11 mouse cellular contexts compared by ENCODE assay signal in the genomic region with DNA sequence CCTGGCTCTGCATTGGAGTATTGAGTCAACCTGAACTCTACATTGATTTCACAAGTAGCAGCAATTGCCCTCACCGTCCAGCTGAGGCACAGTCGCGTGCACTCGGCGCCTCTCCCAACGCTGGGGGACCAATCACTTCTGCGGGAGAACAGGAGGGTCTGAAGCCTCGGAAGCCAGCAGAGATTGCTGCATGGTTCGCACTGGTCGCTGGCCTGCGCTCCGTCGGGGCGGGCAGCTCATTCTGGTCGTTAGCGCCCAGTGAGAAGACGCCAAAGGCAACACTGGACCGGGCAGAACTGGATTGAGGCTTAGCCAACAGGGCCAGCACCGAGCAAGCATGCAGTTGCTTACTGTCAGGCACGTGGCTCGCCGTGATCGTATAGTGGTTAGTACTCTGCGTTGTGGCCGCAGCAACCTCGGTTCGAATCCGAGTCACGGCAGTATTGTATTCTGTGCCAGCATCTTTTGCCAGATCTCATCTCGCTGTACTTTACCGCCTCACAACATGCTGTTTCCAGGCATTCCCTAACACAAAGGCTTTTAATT. TPM values are rescaled to one million over a fixed set of nuclear protein-coding genes. Genes with fewer than 3 reads are reported as not detected.
DNase-seq lines count a peak whose midpoint lies in the region; ATAC-seq lines count a peak whose summit lies in the region.
"Had no signal": no experiment of that assay in that cellular context is flagged by ENCODE, and none has a peak within 500 bp of the region (broad histone marks: within the 10 kb centered on the region; RNA-seq: fewer than 3 reads in every experiment).

No protein-coding gene starts in this region.

- no peak for DNase-seq in lung, postnatal 25 days (ENCODE audit: low spot score)
- no peak for DNase-seq in thymus, postnatal 0 days (ENCODE audit: low spot score)
- DNase-seq in lung, postnatal 14 days, result no peak
- DNase-seq: layer of hippocampus, adult 9-11 months; thymus, adult 18-20 months had no signal

- H3K9me3 ChIP-seq in lung, embryonic 16.5 days (ENCODE audit: control insufficient read depth, low read length), result 0 out of 2 replicates have a peak, but pooled peaks cover 2% of the 10 kb centered on the region
- H3K9me3 ChIP-seq in embryonic facial prominence, embryonic 12.5 days, result no peaks in the 10 kb centered on the region
- H3K9me3 ChIP-seq in limb, embryonic 12.5 days, result 0 out of 2 replicates have a peak, but pooled peaks cover 6% of the 10 kb centered on the region
- no peaks in the 10 kb centered on the region for H3K9me3 ChIP-seq in neural tube, embryonic 13.5 days

- 5% methylated on average over 31 of the region's 31 CpGs for WGBS in lung, embryonic 16.5 days
- WGBS in embryonic facial prominence, embryonic 12.5 days, result 2% methylated on average over 31 of the region's 31 CpGs
- WGBS in limb, embryonic 12.5 days, result 2% methylated on average over 31 of the region's 31 CpGs
- 4% methylated on average over 31 of the region's 31 CpGs for WGBS in neural tube, embryonic 13.5 days

- H3K4me1 ChIP-seq in lung, embryonic 16.5 days (replicated peaks; ENCODE audit: control insufficient read depth, insufficient read depth, low read length), result peaks cover 4% of the 10 kb centered on the region
- no peaks in the 10 kb centered on the region for H3K4me1 ChIP-seq in embryonic facial prominence, embryonic 12.5 days
- peaks cover 13% of the 10 kb centered on the region for H3K4me1 ChIP-seq in limb, embryonic 12.5 days (replicated peaks)
- peaks cover 17% of the 10 kb centered on the region; the same call in 1 of the 2 replicates for H3K4me1 ChIP-seq in neural tube, embryonic 13.5 days (replicated peaks)

- H3K27ac ChIP-seq in lung, embryonic 16.5 days (ENCODE audit: low read length), result no peak overlapping the region
- no peak overlapping the region for H3K27ac ChIP-seq in embryonic facial prominence, embryonic 12.5 days
- H3K27ac ChIP-seq in limb, embryonic 12.5 days, result no peak overlapping the region
- no peak overlapping the region for H3K27ac ChIP-seq in neural tube, embryonic 13.5 days (replicated peaks)

- ATAC-seq in lung, embryonic 16.5 days (ENCODE audit: low read depth), result no peak
- no peak for ATAC-seq in embryonic facial prominence, embryonic 12.5 days (ENCODE audit: insufficient number of reproducible peaks, insufficient read depth, low FRiP score, low TSS enrichment)
- no peak for ATAC-seq in limb, embryonic 12.5 days (ENCODE audit: insufficient number of reproducible peaks, insufficient read depth, low FRiP score, low TSS enrichment, low read depth)
- ATAC-seq in neural tube, embryonic 13.5 days (ENCODE audit: low read depth), result no peak
- ATAC-seq in monocyte, adult 5-6 weeks (replicated peaks; ENCODE audit: insufficient number of reproducible peaks, low FRiP score, low TSS enrichment, poor library complexity, severe bottlenecking), result no peak

- H3K9ac ChIP-seq in lung, embryonic 16.5 days (ENCODE audit: low read length), result no peak overlapping the region
- no peak overlapping the region for H3K9ac ChIP-seq in embryonic facial prominence, embryonic 12.5 days
- 0 out of 2 replicates have a peak overlapping the region, but pooled peaks have one; percentile 27 for H3K9ac ChIP-seq in limb, embryonic 12.5 days (replicated peaks)
- no peak overlapping the region for H3K9ac ChIP-seq in neural tube, embryonic 13.5 days

- H3K36me3 ChIP-seq in lung, embryonic 16.5 days (ENCODE audit: control insufficient read depth, insufficient read depth, low read length), result no peaks in the 10 kb centered on the region
- 0 out of 2 replicates have a peak, but pooled peaks cover 3% of the 10 kb centered on the region for H3K36me3 ChIP-seq in embryonic facial prominence, embryonic 12.5 days
- H3K36me3 ChIP-seq in limb, embryonic 12.5 days, result peaks cover 4% of the 10 kb centered on the region; the same call in 1 of the 2 replicates
- no peaks in the 10 kb centered on the region for H3K36me3 ChIP-seq in neural tube, embryonic 13.5 days

- peak overlapping the region; percentile 28; the same call in 1 of the 2 replicates for H3K4me2 ChIP-seq in lung, embryonic 16.5 days (ENCODE audit: low read depth, low read length)
- peak overlapping the region; percentile 20; the same call in 1 of the 2 replicates for H3K4me2 ChIP-seq in embryonic facial prominence, embryonic 12.5 days (replicated peaks)
- peak overlapping the region; percentile 39 for H3K4me2 ChIP-seq in limb, embryonic 12.5 days
- H3K4me2 ChIP-seq in neural tube, embryonic 13.5 days, result peak overlapping the region; percentile 20

- peak overlapping the region; percentile 17; the same call in 1 of the 2 replicates for H3K4me3 ChIP-seq in lung, embryonic 16.5 days (ENCODE audit: low read length)
- H3K4me3 ChIP-seq in embryonic facial prominence, embryonic 12.5 days, result peak overlapping the region; percentile 21; the same call in 1 of the 2 replicates
- peak overlapping the region; percentile 13 for H3K4me3 ChIP-seq in limb, embryonic 12.5 days (replicated peaks)
- H3K4me3 ChIP-seq in neural tube, embryonic 13.5 days, result no peak overlapping the region

- peaks cover 39% of the 10 kb centered on the region for H3K27me3 ChIP-seq in lung, embryonic 16.5 days (ENCODE audit: control insufficient read depth, insufficient read depth, low read depth, low read length)
- peaks cover 50% of the 10 kb centered on the region for H3K27me3 ChIP-seq in embryonic facial prominence, embryonic 12.5 days
- peaks cover 59% of the 10 kb centered on the region for H3K27me3 ChIP-seq in limb, embryonic 12.5 days
- peaks cover 69% of the 10 kb centered on the region for H3K27me3 ChIP-seq in neural tube, embryonic 13.5 days

RNA-seq across cellular contexts. Expression of a gene that starts 42.3 kb away (rescaled TPM):
- polyA plus RNA-seq in lung, embryonic 16.5 days (2015; fragmentation: Nextera tagmentation; extraction: Ambion mirVana), result 0.30 and 0.34 TPM in 2 replicates
- polyA plus RNA-seq in embryonic facial prominence, embryonic 12.5 days (2016; fragmentation: Nextera tagmentation; extraction: Ambion mirVana), result 0.26 TPM in 1 of 2 replicates, not detected in the other
- not detected in 2 replicates for polyA plus RNA-seq in limb, embryonic 12.5 days (2016; fragmentation: Nextera tagmentation; extraction: Ambion mirVana)
- polyA plus RNA-seq in neural tube, embryonic 13.5 days (2015; fragmentation: Nextera tagmentation; extraction: Ambion mirVana), result not detected in 2 replicates
- not detected in 3 replicates for total RNA-seq in monocyte, adult 5-6 weeks (2017)
- polyA plus RNA-seq in thymus, postnatal 0 days (2015; fragmentation: Nextera tagmentation; extraction: Ambion mirVana), result 0.46 and 0.55 TPM in 2 replicates
- polyA plus RNA-seq: brain, embryonic 14.5 days had no signal
